Mouse (Mus musculus) liver, adult 2 months (tissue): ENCODE measurements around the gene Mtmr1. TPM values are rescaled to one million over a fixed set of nuclear protein-coding genes. Genes with fewer than 3 reads are reported as not detected.
A peak's percentile ranks its signal among the peaks of the same experiment; 100 is the strongest.

ENCODE experiments used
- DNase-seq: peaks from one replicate; pipeline ENCODE4 v3.0.0-alpha.2; 2011; ENCODE audit warnings: low read depth, low spot score; ENCODE audit errors: extremely low read depth
- H3K27ac ChIP-seq: fragments of 200-500 bp; replicated peaks from 2 replicates; pipeline ENCODE4 v1.5.1; 2012; ENCODE audit warnings: low read depth, mild to moderate bottlenecking, control low read depth, inconsistent platforms, low read length; ENCODE audit not compliant: insufficient read depth
- H3K27me3 ChIP-seq: fragments of 200-500 bp; 2 replicates; pipeline ENCODE4 v1.6.1; 2012; ENCODE audit warnings: mild to moderate bottlenecking, moderate library complexity, low read length, inconsistent platforms; ENCODE audit not compliant: control insufficient read depth, insufficient read depth
- H3K36me3 ChIP-seq: fragments of 200-500 bp; 2 replicates; pipeline ENCODE4 v1.6.1; 2012; ENCODE audit warnings: low read length, inconsistent platforms; ENCODE audit not compliant: control insufficient read depth, insufficient read depth
- H3K4me1 ChIP-seq: fragments of 200-500 bp; 2 replicates; pipeline ENCODE4 v1.6.1; 2011; ENCODE audit warnings: low read length; ENCODE audit not compliant: control insufficient read depth, insufficient read depth
- H3K4me3 ChIP-seq: fragments of 200-500 bp; 2 replicates; pipeline ENCODE4 v1.5.1; 2011; ENCODE audit warnings: low read depth, mild to moderate bottlenecking, control low read depth, low read length, moderate library complexity; ENCODE audit not compliant: insufficient read depth
- H3K79me2 ChIP-seq: fragments of 200-500 bp; 2 replicates; pipeline ENCODE4 v1.6.1; 2012; ENCODE audit warnings: inconsistent platforms, mild to moderate bottlenecking, low read length, moderate library complexity; ENCODE audit not compliant: control insufficient read depth, insufficient read depth
- H3K9ac ChIP-seq: fragments of 200-500 bp; 2 replicates; pipeline ENCODE4 v1.6.1; 2012; ENCODE audit warnings: low read depth, mild to moderate bottlenecking, control low read depth, inconsistent platforms, low read length
- CTCF ChIP-seq: fragments of 200-500 bp; IDR thresholded peaks from 2 replicates; pipeline ENCODE4 v1.5.1; 2011; ENCODE audit warnings: low read depth, low read length, control low read depth
- POLR2A ChIP-seq: fragments of 200-500 bp; IDR thresholded peaks from 2 replicates; pipeline ENCODE4 v1.6.1; 2011; ENCODE audit warnings: low read length, control low read depth; ENCODE audit not compliant: insufficient read depth; ENCODE audit errors: extremely low read depth
- WGBS: fragments of 180-500 bp; shearing (Covaris S2); methylation state at CpG from one replicate; pipeline ENCODE4 v1.1.7; 2018; 5-methylcytosine and 5-hydroxymethylcytosine counted together
- polyA plus RNA-seq: library from polyadenylated mRNA; depleted of rRNA; stranded (reverse); fragments of >200 nt; gene quantifications from 2 replicates; pipeline ENCODE4 v1.2.3, GENCODE M21; 2012
- total RNA-seq: library from RNA; depleted of rRNA; stranded (reverse); fragments of >200 nt; gene quantifications from 2 replicates; pipeline ENCODE4 v1.2.3, GENCODE M21; 2014

The Mtmr1 gene
- total and polyA plus RNA-seq, 2 experiments = 6.4 to 28.1 TPM

DNA sequence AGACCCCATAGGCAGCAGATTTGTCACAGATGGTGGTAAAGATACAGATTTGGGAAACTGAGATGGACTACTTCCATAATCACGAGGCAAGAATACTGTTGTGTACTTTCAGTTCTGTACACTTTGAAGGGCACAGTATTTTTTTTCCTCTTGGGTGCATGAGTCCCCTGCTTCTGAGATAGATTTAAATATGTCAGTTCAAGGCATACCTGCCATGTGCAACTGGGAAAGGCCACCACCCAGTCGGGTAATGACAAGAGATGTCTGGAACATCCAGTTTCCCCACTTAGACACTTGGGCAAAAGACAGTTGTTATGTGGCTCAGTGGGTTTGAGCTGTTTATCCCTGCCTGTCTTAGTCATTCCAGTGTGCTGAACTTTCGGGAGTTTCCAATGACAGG is 950 bp downstream of the Mtmr1 start:
- no peak for DNase-seq
- peak overlapping the region; percentile 69 for H3K27ac ChIP-seq
- TF ChIP-seq CTCF (no peak), POLR2A (no peak)
- peaks cover 8% of the 10 kb centered on the region; the same call in 1 of the 2 replicates for H3K4me1 ChIP-seq
- peak overlapping the region; percentile 86 for H3K4me3 ChIP-seq
- H3K79me2 ChIP-seq = no peaks in the 10 kb centered on the region; the same call in 1 of the 2 replicates
- no peaks in the 10 kb centered on the region for H3K36me3 ChIP-seq
- 25% methylated on average over 3 of the region's 3 CpGs for WGBS
- H3K9ac ChIP-seq = peak overlapping the region; percentile 88; the same call in 1 of the 2 replicates
- no peaks in the 10 kb centered on the region for H3K27me3 ChIP-seq

GRCm38 (mm10) chrX:71366973-71367372 is 2.4 kb downstream of the Mtmr1 start:
- Histone ChIP-seq H3K9ac (no peak overlapping the region), H3K36me3 (no peaks in the 10 kb centered on the region), H3K27me3 (no peaks in the 10 kb centered on the region), H3K79me2 (no peaks in the 10 kb centered on the region; the same call in 1 of the 2 replicates), H3K4me1 (peaks cover 8% of the 10 kb centered on the region; the same call in 1 of the 2 replicates), H3K4me3 (no peak overlapping the region), H3K27ac (no peak overlapping the region; the same call in 1 of the 2 replicates)
- no peak for TF ChIP-seq POLR2A
- no peak for TF ChIP-seq CTCF
- no peak for DNase-seq

DNA sequence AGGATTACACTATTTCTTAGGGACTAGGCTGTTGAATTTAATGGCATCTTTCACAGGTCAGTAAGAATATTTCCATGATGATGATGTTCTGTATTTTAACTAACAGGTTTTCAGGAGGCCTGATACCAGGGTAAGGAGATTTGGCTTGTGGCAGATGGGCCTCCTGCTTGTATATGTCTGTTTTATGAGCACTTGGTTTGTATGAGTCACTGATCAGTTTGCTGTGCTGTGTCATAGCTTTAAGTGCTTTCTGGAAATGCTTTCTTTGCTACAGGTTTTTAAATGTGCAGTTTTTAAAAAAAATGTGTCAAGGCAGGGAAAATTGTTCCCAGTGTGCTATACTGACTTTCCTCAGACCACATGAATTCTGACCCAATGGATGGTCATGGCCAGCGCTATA is 12.2 kb downstream of the Mtmr1 start:
- TF ChIP-seq POLR2A = no peak
- no peak for TF ChIP-seq CTCF
- Histone ChIP-seq H3K27me3 (no peaks in the 10 kb centered on the region), H3K27ac (no peak overlapping the region), H3K9ac (no peak overlapping the region), H3K4me1 (no peaks in the 10 kb centered on the region), H3K4me3 (no peak overlapping the region), H3K79me2 (no peaks in the 10 kb centered on the region), H3K36me3 (no peaks in the 10 kb centered on the region)
- DNase-seq = no peak
- 93% methylated on average over 1 of the region's 1 CpGs for WGBS

GRCm38 (mm10) chrX:71378435-71378834 is 13.9 kb downstream of the Mtmr1 start:
- no peak for DNase-seq
- no peak for TF ChIP-seq POLR2A
- TF ChIP-seq CTCF = no peak
- no peak overlapping the region for H3K4me3 ChIP-seq
- no peaks in the 10 kb centered on the region for H3K4me1 ChIP-seq
- no peaks in the 10 kb centered on the region for H3K79me2 ChIP-seq
- H3K27ac ChIP-seq = no peak overlapping the region
- WGBS = 93% methylated on average over 2 of the region's 2 CpGs
- no peaks in the 10 kb centered on the region for H3K27me3 ChIP-seq
- no peaks in the 10 kb centered on the region for H3K36me3 ChIP-seq
- no peak overlapping the region for H3K9ac ChIP-seq

- Histone ChIP-seq H3K9ac (no peak overlapping the region), H3K79me2 (no peaks in the 10 kb centered on the region), H3K27ac (no peak overlapping the region), H3K4me3 (no peak overlapping the region), H3K4me1 (no peaks in the 10 kb centered on the region), H3K36me3 (peaks cover 2% of the 10 kb centered on the region), H3K27me3 (no peaks in the 10 kb centered on the region)
- 0 out of 2 replicates have a peak, but pooled peaks have one; percentile 7 for TF ChIP-seq CTCF
- no peak for TF ChIP-seq POLR2A
- WGBS = 60% methylated on average over 5 of the region's 5 CpGs
- DNase-seq = no peak
Measured at GRCm38 (mm10) chrX:71381571-71381970, 17.0 kb downstream of the Mtmr1 start.

- Histone ChIP-seq H3K36me3 (peaks cover 16% of the 10 kb centered on the region), H3K4me3 (no peak overlapping the region), H3K4me1 (no peaks in the 10 kb centered on the region), H3K9ac (no peak overlapping the region), H3K27me3 (no peaks in the 10 kb centered on the region), H3K27ac (no peak overlapping the region), H3K79me2 (no peaks in the 10 kb centered on the region)
- no peak for DNase-seq
- TF ChIP-seq CTCF (no peak), POLR2A (no peak)
- 88% methylated on average over 4 of the region's 4 CpGs for WGBS
Measured at GRCm38 (mm10) chrX:71396326-71396725, 31.8 kb downstream of the Mtmr1 start.
